8 mouse cellular contexts compared by ENCODE assay signal in genomic region chr9:103305332-103306041, GRCm38 (mm10). TPM values are rescaled to one million over a fixed set of nuclear protein-coding genes. Genes with fewer than 3 reads are reported as not detected.
DNase-seq lines count a peak whose midpoint lies in the region; ATAC-seq lines count a peak whose summit lies in the region.

No protein-coding gene starts in this region.

- DNase-seq in cerebellum, adult 18-20 months: no peak
- DNase-seq in lung, postnatal 10 days: no peak
- peak; percentile 58 for DNase-seq in embryonic facial prominence, embryonic 11.5 days (ENCODE audit: low spot score)
- DNase-seq in induced T-regulatory cell, adult 2 months (ENCODE audit: low read depth): peak; percentile 72
- DNase-seq in midbrain, embryonic 11.5 days (ENCODE audit: low spot score, missing footprints): peak; percentile 94
- no peak for DNase-seq in gastrocnemius, postnatal 36 days

- under 1% methylated on average over 35 of the region's 40 CpGs for WGBS in lung, embryonic 16.5 days
- under 1% methylated on average over 40 of the region's 40 CpGs for WGBS in embryonic facial prominence, embryonic 11.5 days
- under 1% methylated on average over 40 of the region's 40 CpGs for WGBS in midbrain, embryonic 11.5 days

- peak overlapping the region; percentile 72 for H3K4me2 ChIP-seq in lung, embryonic 16.5 days (ENCODE audit: low read depth, low read length)
- H3K4me2 ChIP-seq in embryonic facial prominence, embryonic 11.5 days (ENCODE audit: low read depth, low read length): peak overlapping the region; percentile 67
- H3K4me2 ChIP-seq in midbrain, embryonic 11.5 days: peak overlapping the region; percentile 75

- peak overlapping the region; percentile 83 for H3K27ac ChIP-seq in lung, embryonic 16.5 days (ENCODE audit: low read length)
- peak overlapping the region; percentile 87 for H3K27ac ChIP-seq in embryonic facial prominence, embryonic 11.5 days (replicated peaks; ENCODE audit: low read depth, low read length)
- peak overlapping the region; percentile 77 for H3K27ac ChIP-seq in midbrain, embryonic 11.5 days (ENCODE audit: low read depth, low read length)

- H3K4me3 ChIP-seq in lung, embryonic 16.5 days (ENCODE audit: low read length): peak overlapping the region; percentile 86
- peak overlapping the region; percentile 97 for H3K4me3 ChIP-seq in embryonic facial prominence, embryonic 11.5 days (ENCODE audit: low read depth, low read length)
- peak overlapping the region; percentile 92 for H3K4me3 ChIP-seq in midbrain, embryonic 11.5 days (ENCODE audit: low read depth, low read length)

- H3K9ac ChIP-seq in lung, embryonic 16.5 days (ENCODE audit: low read length): peak overlapping the region; percentile 94
- H3K9ac ChIP-seq in embryonic facial prominence, embryonic 11.5 days (replicated peaks; ENCODE audit: low read length): peak overlapping the region; percentile 97
- peak overlapping the region; percentile 96 for H3K9ac ChIP-seq in midbrain, embryonic 11.5 days (ENCODE audit: low read length)

- no peaks in the 10 kb centered on the region for H3K27me3 ChIP-seq in lung, embryonic 16.5 days (ENCODE audit: control insufficient read depth, insufficient read depth, low read depth, low read length)
- H3K27me3 ChIP-seq in embryonic facial prominence, embryonic 11.5 days (ENCODE audit: control insufficient read depth, insufficient read depth, low read length): no peaks in the 10 kb centered on the region
- H3K27me3 ChIP-seq in midbrain, embryonic 11.5 days (ENCODE audit: control insufficient read depth, insufficient read depth, low read length): no peaks in the 10 kb centered on the region

- intact Hi-C loops in gastrocnemius, postnatal 36 days (cut with DNase I): no loop called here

- H3K36me3 ChIP-seq in lung, embryonic 16.5 days (ENCODE audit: control insufficient read depth, insufficient read depth, low read length): peaks cover 12% of the 10 kb centered on the region
- peaks cover 5% of the 10 kb centered on the region; the same call in 1 of the 2 replicates for H3K36me3 ChIP-seq in embryonic facial prominence, embryonic 11.5 days (replicated peaks; ENCODE audit: control insufficient read depth, insufficient read depth, low read depth, low read length)
- H3K36me3 ChIP-seq in midbrain, embryonic 11.5 days (ENCODE audit: control insufficient read depth, insufficient read depth, low read length): peaks cover 11% of the 10 kb centered on the region; the same call in 1 of the 2 replicates

- peaks cover 17% of the 10 kb centered on the region for H3K4me1 ChIP-seq in lung, embryonic 16.5 days (replicated peaks; ENCODE audit: control insufficient read depth, insufficient read depth, low read length)
- H3K4me1 ChIP-seq in embryonic facial prominence, embryonic 11.5 days (ENCODE audit: control insufficient read depth, insufficient read depth, low read length): no peaks in the 10 kb centered on the region; the same call in 1 of the 2 replicates
- peaks cover 8% of the 10 kb centered on the region for H3K4me1 ChIP-seq in midbrain, embryonic 11.5 days (ENCODE audit: control insufficient read depth, insufficient read depth, low read length)

- 0 out of 2 replicates have a peak, but pooled peaks have one; percentile 19 for ATAC-seq in cerebellum, adult (ENCODE audit: insufficient number of reproducible peaks, low FRiP score, low TSS enrichment)
- peak; percentile 74 for ATAC-seq in lung, embryonic 16.5 days (ENCODE audit: low read depth)
- ATAC-seq in embryonic facial prominence, embryonic 11.5 days (replicated peaks; ENCODE audit: insufficient number of reproducible peaks, low FRiP score, low TSS enrichment, low read depth): peak; percentile 75
- peak; percentile 84 for ATAC-seq in midbrain, embryonic 11.5 days (ENCODE audit: low FRiP score)

- H3K9me3 ChIP-seq in lung, embryonic 16.5 days (ENCODE audit: control insufficient read depth, low read length): no peaks in the 10 kb centered on the region
- no peaks in the 10 kb centered on the region for H3K9me3 ChIP-seq in embryonic facial prominence, embryonic 11.5 days (replicated peaks; ENCODE audit: control insufficient read depth, low read length)
- no peaks in the 10 kb centered on the region for H3K9me3 ChIP-seq in midbrain, embryonic 11.5 days (ENCODE audit: control insufficient read depth, low read length)

RNA-seq across cellular contexts. Expression of gene Topbp1, which starts 0.5 kb away (rescaled TPM):
- polyA plus RNA-seq in lung, embryonic 16.5 days (2015; fragmentation: Nextera tagmentation; extraction: Ambion mirVana): 57.7 and 64.0 TPM in 2 replicates
- polyA plus RNA-seq in embryonic facial prominence, embryonic 11.5 days (2014; fragmentation: Nextera tagmentation; extraction: Ambion mirVana): 79.1 and 90.1 TPM in 2 replicates
- 79.7 and 84.2 TPM in 2 replicates for polyA plus RNA-seq in midbrain, embryonic 11.5 days (2014; fragmentation: Nextera tagmentation; extraction: Ambion mirVana)
- 1 to 10 TPM; 6.1 to 7.7 TPM for total RNA-seq in gastrocnemius, postnatal 36 days (2021)

RNA-seq across cellular contexts. Expression of gene 1300017J02Rik, which starts 0.6 kb away (rescaled TPM):
- 2.3 and 4.0 TPM in 2 replicates for polyA plus RNA-seq in lung, embryonic 16.5 days (2015; fragmentation: Nextera tagmentation; extraction: Ambion mirVana)
- polyA plus RNA-seq in embryonic facial prominence, embryonic 11.5 days (2014; fragmentation: Nextera tagmentation; extraction: Ambion mirVana): 1.2 and 1.6 TPM in 2 replicates
- 2.3 and 2.7 TPM in 2 replicates for polyA plus RNA-seq in midbrain, embryonic 11.5 days (2014; fragmentation: Nextera tagmentation; extraction: Ambion mirVana)
- total RNA-seq in gastrocnemius, postnatal 36 days (2021): not detected

Comparison
In these comparisons a context has a peak if more than half of its experiments do, and no peak if none do; other contexts are left out.
1. ATAC-seq: peak in every context shown above with its lines; median percentile 84 in midbrain, embryonic 11.5 days; 75 in embryonic facial prominence, embryonic 11.5 days; 74 in lung, embryonic 16.5 days; 19 in cerebellum, adult.
2. DNase-seq: peak in embryonic facial prominence, embryonic 11.5 days (single experiment), induced T-regulatory cell, adult 2 months (single experiment) and midbrain, embryonic 11.5 days (single experiment); none in cerebellum, adult 18-20 months (0 of 2), lung, postnatal 10 days (single experiment) and gastrocnemius, postnatal 36 days (0 of 2).
3. Peak in every context shown above with its lines, with median percentiles within 50 percentile points of each other: H3K27ac ChIP-seq, H3K4me2 ChIP-seq, H3K4me3 ChIP-seq and H3K9ac ChIP-seq.